Mouse (Mus musculus): ENCODE measurements around the gene Me1. TPM values are rescaled to one million over a fixed set of nuclear protein-coding genes. Genes with fewer than 3 reads are reported as not detected.

The Me1 gene
- polyA plus RNA-seq, 1 experiment from 2014 or later: 26.1 TPM

DNA sequence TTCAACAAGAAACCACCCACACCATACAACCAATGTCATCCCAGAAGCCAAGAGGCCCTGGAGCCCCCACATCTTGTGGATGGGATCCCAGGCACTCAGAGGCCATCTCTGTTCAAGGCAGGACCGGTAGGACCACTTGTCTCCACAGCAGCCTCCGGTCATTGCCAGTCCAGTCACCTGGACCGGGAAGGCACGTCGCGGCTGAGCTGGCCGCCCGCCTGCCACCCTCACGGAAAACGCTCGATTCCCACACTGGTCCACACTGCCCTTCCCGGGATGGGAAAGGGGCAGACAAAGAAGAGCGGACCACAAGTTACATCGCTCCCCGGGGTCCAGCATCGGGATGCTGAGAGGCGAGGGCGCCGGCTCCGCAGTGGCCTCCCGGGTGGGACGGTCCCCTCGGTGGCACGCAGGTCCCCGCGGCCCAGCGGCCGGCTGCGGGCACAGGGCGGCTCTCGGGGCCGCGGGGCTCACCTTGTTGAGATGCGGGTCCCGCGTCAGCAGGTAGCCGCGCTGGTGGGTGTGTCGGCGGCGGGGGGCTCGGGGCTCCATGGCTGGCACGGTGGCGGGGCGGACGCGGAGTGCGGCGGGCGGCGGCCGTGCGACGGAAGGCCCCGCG is 445 bp downstream of the Me1 start:
- Histone ChIP-seq H3K4me3 (peak overlapping the region; percentile 91), H3K4me1 (peaks cover 10% of the 10 kb centered on the region), H3K27ac (peak overlapping the region; percentile 92), H3K9me3 (no peaks in the 10 kb centered on the region), H3K36me3 (no peaks in the 10 kb centered on the region), H3K27me3 (ENCODE audit: insufficient read depth, poor library complexity, severe bottlenecking) (no peaks in the 10 kb centered on the region)
- DNase-seq (ENCODE audit: low spot score): peak; percentile 80
- WGBS: under 1% methylated on average over 55 of the region's 56 CpGs

DNA sequence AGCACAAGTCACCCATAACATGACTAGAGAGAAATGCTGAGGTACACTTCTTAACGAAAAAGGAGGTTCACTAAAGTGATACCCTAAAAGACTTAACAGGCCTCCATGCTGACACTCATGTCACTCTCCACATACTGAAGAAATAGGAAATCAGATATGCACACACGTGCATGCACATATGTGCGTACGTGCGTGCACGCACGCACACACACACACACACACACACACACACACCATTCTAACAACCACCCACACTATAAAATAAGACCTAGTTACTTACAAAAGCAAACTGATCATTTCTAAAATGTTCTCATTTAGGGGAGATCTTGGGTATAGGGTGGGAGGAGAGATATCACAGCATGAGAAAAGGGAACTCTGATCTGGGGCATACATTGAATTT is 1.1 kb downstream of the Me1 start:
- H3K4me3 ChIP-seq: peak overlapping the region; percentile 91; the same call in 1 of the 2 replicates
- H3K27ac ChIP-seq: no peak overlapping the region
- WGBS: 90% methylated on average over 7 of the region's 7 CpGs
- no peaks in the 10 kb centered on the region for H3K27me3 ChIP-seq (ENCODE audit: insufficient read depth, poor library complexity, severe bottlenecking)
- no peaks in the 10 kb centered on the region for H3K36me3 ChIP-seq
- peaks cover 6% of the 10 kb centered on the region for H3K4me1 ChIP-seq
- DNase-seq (ENCODE audit: low spot score): no peak
- no peaks in the 10 kb centered on the region for H3K9me3 ChIP-seq

GRCm38 (mm10) chr9:86693935-86694334 is 1.8 kb downstream of the Me1 start:
- WGBS: 86% methylated on average over 6 of the region's 6 CpGs
- H3K4me1 ChIP-seq: peaks cover 5% of the 10 kb centered on the region; the same call in 1 of the 2 replicates

GRCm38 (mm10) chr9:86692676-86693075 is 3.1 kb downstream of the Me1 start:
- no peak for DNase-seq (ENCODE audit: low spot score)
- Histone ChIP-seq H3K36me3 (no peaks in the 10 kb centered on the region), H3K9me3 (no peaks in the 10 kb centered on the region), H3K4me1 (peaks cover 5% of the 10 kb centered on the region; the same call in 1 of the 2 replicates), H3K27me3 (ENCODE audit: insufficient read depth, poor library complexity, severe bottlenecking) (no peaks in the 10 kb centered on the region), H3K4me3 (no peak overlapping the region), H3K27ac (no peak overlapping the region)
- WGBS: 77% methylated on average over 3 of the region's 3 CpGs

More at GRCm38 (mm10) chr9:86693935-86694334, 1.8 kb downstream of the Me1 start:
- no peaks in the 10 kb centered on the region for H3K36me3 ChIP-seq
- H3K27ac ChIP-seq: no peak overlapping the region
- no peak for DNase-seq (ENCODE audit: low spot score)
- H3K4me3 ChIP-seq: no peak overlapping the region
- H3K27me3 ChIP-seq (ENCODE audit: insufficient read depth, poor library complexity, severe bottlenecking): no peaks in the 10 kb centered on the region
- H3K9me3 ChIP-seq: no peaks in the 10 kb centered on the region

DNA sequence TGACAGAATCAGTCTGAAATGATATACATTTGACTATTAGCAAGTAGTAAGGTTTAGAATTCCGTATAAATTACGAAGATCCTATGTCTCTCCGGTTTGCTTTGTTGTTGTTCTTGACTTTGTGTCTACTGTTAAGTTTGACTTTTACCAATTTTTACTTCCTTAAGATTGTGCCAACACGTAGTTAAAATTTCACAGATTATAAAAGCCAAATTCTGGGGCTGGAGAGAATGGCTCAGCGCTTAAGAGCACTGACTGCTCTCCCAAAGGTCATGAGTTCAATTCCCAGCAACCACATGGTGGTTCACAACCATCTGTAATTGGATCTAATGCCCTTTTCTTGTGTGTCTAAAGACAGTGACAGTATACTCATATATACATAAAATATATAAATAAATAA is 3.5 kb downstream of the Me1 start:
- H3K36me3 ChIP-seq: no peaks in the 10 kb centered on the region
- DNase-seq (ENCODE audit: low spot score): no peak
- H3K4me3 ChIP-seq: no peak overlapping the region
- H3K4me1 ChIP-seq: peaks cover 5% of the 10 kb centered on the region; the same call in 1 of the 2 replicates
- H3K27me3 ChIP-seq (ENCODE audit: insufficient read depth, poor library complexity, severe bottlenecking): no peaks in the 10 kb centered on the region
- 88% methylated on average over 5 of the region's 5 CpGs for WGBS
- H3K27ac ChIP-seq: no peak overlapping the region
- H3K9me3 ChIP-seq: no peaks in the 10 kb centered on the region

DNA sequence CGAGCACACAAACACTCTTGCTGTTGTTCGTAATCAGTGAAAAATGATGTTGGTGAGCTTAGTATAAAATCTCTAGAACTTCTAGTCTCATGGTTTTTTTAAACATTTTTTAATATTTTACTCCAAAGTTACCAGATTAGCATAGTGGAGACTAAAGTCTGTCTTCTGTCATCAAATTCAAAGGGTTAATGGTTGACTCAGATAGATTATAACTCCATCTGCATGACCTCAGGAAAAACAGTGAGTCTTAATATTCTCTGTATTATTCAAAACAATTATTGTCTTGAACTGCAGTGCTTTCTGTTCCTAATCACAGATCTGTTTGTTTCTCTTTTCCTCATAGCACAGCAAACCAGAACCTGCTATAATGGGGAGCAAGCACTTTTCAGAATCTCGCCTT is 4.7 kb downstream of the Me1 start:
- Histone ChIP-seq H3K27ac (no peak overlapping the region), H3K9me3 (no peaks in the 10 kb centered on the region; the same call in 1 of the 2 replicates), H3K36me3 (no peaks in the 10 kb centered on the region), H3K4me1 (peaks cover 5% of the 10 kb centered on the region; the same call in 1 of the 2 replicates), H3K27me3 (ENCODE audit: insufficient read depth, poor library complexity, severe bottlenecking) (no peaks in the 10 kb centered on the region), H3K4me3 (no peak overlapping the region)
- no peak for DNase-seq (ENCODE audit: low spot score)
- 90% methylated on average over 3 of the region's 3 CpGs for WGBS

DNA sequence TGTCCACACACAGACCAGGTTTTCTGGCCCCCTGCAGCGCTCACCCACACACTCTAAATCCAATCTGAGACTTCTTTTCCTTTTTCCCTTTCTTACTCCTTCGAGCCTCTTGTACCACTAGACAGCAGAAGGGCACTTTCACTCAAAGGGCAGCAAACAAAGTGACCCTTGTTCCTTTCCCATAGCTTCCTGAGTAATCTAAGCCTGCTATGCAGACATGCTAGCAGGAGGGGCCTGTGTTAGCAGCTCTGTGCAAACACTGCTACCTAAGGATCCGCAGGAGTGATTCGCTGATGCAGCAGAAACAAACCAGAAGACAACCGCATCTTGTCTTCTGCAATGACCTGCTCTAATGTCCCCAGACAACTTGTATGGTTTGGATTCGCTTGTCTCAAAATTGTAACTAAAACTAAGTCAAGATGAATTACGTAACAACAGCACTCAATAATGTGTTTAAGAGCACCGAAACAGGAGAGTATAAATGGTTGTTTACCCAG is 12.0 kb downstream of the Me1 start:
- 61% methylated on average over 8 of the region's 8 CpGs for WGBS
- Histone ChIP-seq H3K9me3 (no peaks in the 10 kb centered on the region; the same call in 1 of the 2 replicates), H3K27me3 (ENCODE audit: insufficient read depth, poor library complexity, severe bottlenecking) (no peaks in the 10 kb centered on the region), H3K36me3 (no peaks in the 10 kb centered on the region), H3K4me3 (no peak overlapping the region), H3K27ac (peak overlapping the region; percentile 24), H3K4me1 (peaks cover 6% of the 10 kb centered on the region)
- DNase-seq (ENCODE audit: low spot score): no peak

DNA sequence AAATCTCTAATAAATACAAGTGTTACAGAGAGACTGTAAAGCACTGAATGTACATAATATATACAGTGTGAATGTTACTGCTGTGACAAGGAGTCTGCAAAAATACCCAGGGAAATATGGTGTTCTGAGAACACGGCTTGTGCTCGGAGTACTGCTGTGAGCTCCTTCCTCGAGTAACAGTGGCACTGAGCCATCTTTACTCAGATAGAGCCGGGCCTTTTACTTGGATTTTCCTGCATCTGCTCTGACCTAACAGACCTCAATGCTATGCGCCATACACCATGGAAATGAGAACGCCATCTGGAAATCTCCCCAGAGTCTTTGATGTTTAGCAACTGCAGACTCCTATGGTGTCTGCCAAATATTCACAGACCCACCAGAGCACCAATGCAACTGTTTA is 12.9 kb downstream of the Me1 start:
- no peaks in the 10 kb centered on the region; the same call in 1 of the 2 replicates for H3K9me3 ChIP-seq
- no peaks in the 10 kb centered on the region for H3K27me3 ChIP-seq (ENCODE audit: insufficient read depth, poor library complexity, severe bottlenecking)
- H3K36me3 ChIP-seq: no peaks in the 10 kb centered on the region
- H3K27ac ChIP-seq: no peak overlapping the region
- 73% methylated on average over 6 of the region's 6 CpGs for WGBS
- H3K4me3 ChIP-seq: no peak overlapping the region
- H3K4me1 ChIP-seq: peaks cover 6% of the 10 kb centered on the region
- DNase-seq (ENCODE audit: low spot score): no peak

GRCm38 (mm10) chr9:86682278-86682677 is 13.5 kb downstream of the Me1 start:
- Histone ChIP-seq H3K4me1 (peaks cover 6% of the 10 kb centered on the region), H3K27ac (no peak overlapping the region), H3K36me3 (no peaks in the 10 kb centered on the region), H3K9me3 (no peaks in the 10 kb centered on the region; the same call in 1 of the 2 replicates), H3K27me3 (ENCODE audit: insufficient read depth, poor library complexity, severe bottlenecking) (no peaks in the 10 kb centered on the region), H3K4me3 (no peak overlapping the region)
- no peak for DNase-seq (ENCODE audit: low spot score)
- WGBS: 90% methylated on average over 4 of the region's 4 CpGs

- no peak for DNase-seq (ENCODE audit: low spot score)
- peaks cover 6% of the 10 kb centered on the region for H3K4me1 ChIP-seq
- no peaks in the 10 kb centered on the region for H3K36me3 ChIP-seq
- H3K4me3 ChIP-seq: no peak overlapping the region
- no peaks in the 10 kb centered on the region for H3K9me3 ChIP-seq
- H3K27ac ChIP-seq: no peak overlapping the region
- WGBS: 88% methylated on average over 6 of the region's 6 CpGs
- no peaks in the 10 kb centered on the region for H3K27me3 ChIP-seq (ENCODE audit: insufficient read depth, poor library complexity, severe bottlenecking)
Observed at GRCm38 (mm10) chr9:86680431-86680830, 15.3 kb downstream of the Me1 start.

GRCm38 (mm10) chr9:86679843-86680417 is 15.8 kb downstream of the Me1 start:
- peaks cover 6% of the 10 kb centered on the region for H3K4me1 ChIP-seq
- H3K27me3 ChIP-seq (ENCODE audit: insufficient read depth, poor library complexity, severe bottlenecking): no peaks in the 10 kb centered on the region
- H3K9me3 ChIP-seq: no peaks in the 10 kb centered on the region
- H3K27ac ChIP-seq: no peak overlapping the region
- 90% methylated on average over 11 of the region's 11 CpGs for WGBS
- no peaks in the 10 kb centered on the region for H3K36me3 ChIP-seq
- no peak overlapping the region for H3K4me3 ChIP-seq
- no peak for DNase-seq (ENCODE audit: low spot score)

DNA sequence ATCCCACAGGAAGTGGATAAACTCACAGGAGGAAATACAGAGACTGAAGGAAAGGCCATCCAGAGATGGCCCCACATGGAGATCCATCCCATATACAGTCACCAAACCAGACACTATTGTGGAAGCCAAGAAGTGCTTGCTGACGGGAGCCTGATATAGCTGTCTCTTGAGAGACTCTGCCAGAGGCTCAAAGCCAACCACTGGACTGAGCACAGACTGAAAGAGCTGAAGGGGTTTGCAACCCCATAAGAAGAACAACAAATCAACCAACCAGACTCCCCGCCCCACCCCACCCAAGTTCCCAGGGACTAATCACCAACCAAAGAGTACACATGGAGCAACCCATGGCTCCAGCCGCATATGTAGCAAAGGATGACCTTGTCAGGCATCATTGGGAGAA is 19.5 kb downstream of the Me1 start:
- WGBS: 87% methylated on average over 3 of the region's 3 CpGs
- no peaks in the 10 kb centered on the region for H3K36me3 ChIP-seq
- DNase-seq (ENCODE audit: low spot score): no peak
- no peaks in the 10 kb centered on the region for H3K4me1 ChIP-seq
- H3K4me3 ChIP-seq: no peak overlapping the region
- no peak overlapping the region for H3K27ac ChIP-seq
- no peaks in the 10 kb centered on the region for H3K9me3 ChIP-seq
- H3K27me3 ChIP-seq (ENCODE audit: insufficient read depth, poor library complexity, severe bottlenecking): no peaks in the 10 kb centered on the region

DNA sequence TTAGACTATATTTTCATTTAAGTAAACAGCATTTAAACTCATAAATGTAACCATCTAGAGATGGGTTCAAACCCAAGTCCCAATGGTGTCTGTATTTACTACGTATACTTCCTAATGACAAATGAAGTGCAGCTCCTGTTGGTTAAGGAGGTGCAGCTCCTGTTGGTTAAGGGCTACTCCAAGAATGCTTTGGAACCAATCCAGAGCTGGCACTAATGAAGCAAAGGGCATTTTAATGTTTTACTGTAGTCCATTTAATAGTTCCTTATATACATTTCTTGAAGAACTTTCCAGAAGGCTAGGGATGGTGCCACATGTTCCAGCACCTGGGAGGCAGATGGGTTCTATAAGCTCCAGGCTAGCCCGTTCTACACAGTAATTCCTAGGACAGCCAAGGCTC is 20.3 kb downstream of the Me1 start:
- no peaks in the 10 kb centered on the region for H3K4me1 ChIP-seq
- H3K36me3 ChIP-seq: no peaks in the 10 kb centered on the region
- no peaks in the 10 kb centered on the region for H3K27me3 ChIP-seq (ENCODE audit: insufficient read depth, poor library complexity, severe bottlenecking)
- DNase-seq (ENCODE audit: low spot score): no peak
- H3K4me3 ChIP-seq: no peak overlapping the region
- no peak overlapping the region for H3K27ac ChIP-seq
- 93% methylated on average over 2 of the region's 2 CpGs for WGBS
- H3K9me3 ChIP-seq: no peaks in the 10 kb centered on the region
